ENCODE assay signal across 10 mouse cellular contexts in genomic region chr17:86170164-86170958, GRCm38 (mm10). TPM values are rescaled to one million over a fixed set of nuclear protein-coding genes. Genes with fewer than 3 reads are reported as not detected.
DNase-seq lines count a peak whose midpoint lies in the region; ATAC-seq and TF ChIP-seq lines count a peak whose summit lies in the region.
"Had no signal": no experiment of that assay in that cellular context is flagged by ENCODE, and none has a peak within 500 bp of the region (broad histone marks: within the 10 kb centered on the region; RNA-seq: fewer than 3 reads in every experiment).

No protein-coding gene starts in this region.

- DNase-seq in adrenal gland, postnatal 14 days = peak; percentile 46
- DNase-seq in adrenal gland, postnatal 36 days = no peak
- DNase-seq in spleen, adult 2 months (ENCODE audit: low read depth in 1 of 2, low spot score in 2 of 2) = no peak
- DNase-seq in spleen, adult 18-20 months = no peak
- no peak for DNase-seq in thymus, adult 2 months
- DNase-seq in left cerebral cortex, postnatal 10 days (ENCODE audit: extremely low spot score in 1 of 2, low spot score in 2 of 2) = no peak
- DNase-seq in left cerebral cortex, adult 11 months (ENCODE audit: low spot score) = no peak
- DNase-seq: kidney, adult 2 months; right cerebral cortex, postnatal 4 days had no signal

- peak overlapping the region; percentile 97 for H3K4me2 ChIP-seq in liver, embryonic 12.5 days

- peak overlapping the region; percentile 37 for H3K4me3 ChIP-seq in spleen, adult 2 months (ENCODE audit: extremely low read depth, insufficient read depth, insufficient read length)
- no peak overlapping the region for H3K4me3 ChIP-seq in liver, embryonic 12.5 days
- H3K4me3 ChIP-seq in thymus, adult 2 months (ENCODE audit: control insufficient read depth, insufficient read depth, low read length) = no peak overlapping the region

- TF ChIP-seq CTCF in spleen, adult 2 months (IDR thresholded peaks at IDR 0.05; ENCODE audit: extremely low read depth, insufficient read depth, insufficient read length, insufficient replicate concordance) = no peak
- TF ChIP-seq CTCF in thymus, adult 2 months (IDR thresholded peaks at IDR 0.05; ENCODE audit: borderline replicate concordance, control insufficient read depth, extremely low read depth, insufficient read depth, low read length, poor library complexity) = no peak

- no peaks in the 10 kb centered on the region for H3K9me3 ChIP-seq in liver, embryonic 12.5 days (replicated peaks)

- WGBS in spleen, adult 2 months = 36% methylated on average over 9 of the region's 9 CpGs
- 42% methylated on average over 9 of the region's 9 CpGs for WGBS in liver, embryonic 12.5 days (ENCODE audit: insufficient replicate concordance)
- WGBS in thymus, adult 2 months = 30% methylated on average over 9 of the region's 9 CpGs

- H3K27me3 ChIP-seq in spleen, adult 2 months (ENCODE audit: control insufficient read depth, insufficient read depth, low read length) = peaks cover 2% of the 10 kb centered on the region; the same call in 1 of the 2 replicates
- peaks cover 48% of the 10 kb centered on the region for H3K27me3 ChIP-seq in liver, embryonic 12.5 days (replicated peaks)
- H3K27me3 ChIP-seq in thymus, adult 2 months (ENCODE audit: control insufficient read depth, insufficient read depth, low read length) = peaks cover 12% of the 10 kb centered on the region

- H3K9ac ChIP-seq in liver, embryonic 12.5 days = no peak overlapping the region

- H3K4me1 ChIP-seq in spleen, adult 2 months (ENCODE audit: control insufficient read depth, insufficient read depth, insufficient read length) = peaks cover 4% of the 10 kb centered on the region
- peaks cover 47% of the 10 kb centered on the region for H3K4me1 ChIP-seq in liver, embryonic 12.5 days
- peaks cover 15% of the 10 kb centered on the region for H3K4me1 ChIP-seq in thymus, adult 2 months (replicated peaks; ENCODE audit: control insufficient read depth, insufficient read depth, low read length)

- ATAC-seq in liver, embryonic 12.5 days = no peak

- intact Hi-C loops in left cerebral cortex, postnatal 10 days (cut with DNase I) = no loop called here

- H3K27ac ChIP-seq in spleen, adult 2 months (ENCODE audit: insufficient read depth, low read length) = no peak overlapping the region
- H3K27ac ChIP-seq in liver, embryonic 12.5 days = no peak overlapping the region
- H3K27ac ChIP-seq in thymus, adult 2 months (ENCODE audit: control insufficient read depth, insufficient read depth, low read length) = no peak overlapping the region

- no peak for TF ChIP-seq POLR2A in spleen, adult 2 months (IDR thresholded peaks at IDR 0.05; ENCODE audit: low read depth, low read length)
- no peak for TF ChIP-seq POLR2A in thymus, adult 2 months (IDR thresholded peaks at IDR 0.05; ENCODE audit: control insufficient read depth, extremely low read depth, insufficient read depth, low read length, poor library complexity)

- 0 out of 2 replicates have a peak, but pooled peaks cover 1% of the 10 kb centered on the region for H3K36me3 ChIP-seq in spleen, adult 2 months (ENCODE audit: control insufficient read depth, insufficient read depth, low read length)
- no peaks in the 10 kb centered on the region for H3K36me3 ChIP-seq in liver, embryonic 12.5 days
- no peaks in the 10 kb centered on the region for H3K36me3 ChIP-seq in thymus, adult 2 months (ENCODE audit: control insufficient read depth, insufficient read depth, low read length)

RNA-seq across cellular contexts. Expression of gene Prkce, which starts 2.8 kb away (rescaled TPM):
- 26.0 and 26.1 TPM in 2 replicates for total RNA-seq in adrenal gland, postnatal 14 days (2021)
- total RNA-seq in adrenal gland, postnatal 36 days (2021) = 10 to 100 TPM; 18.1 to 21.1 TPM
- polyA plus RNA-seq in spleen, adult 2 months (2012; rRNA removed) = 4.8 and 5.8 TPM in 2 replicates
- polyA plus RNA-seq in liver, embryonic 12.5 days (2016; fragmentation: Nextera tagmentation; extraction: Ambion mirVana) = 1.9 and 2.3 TPM in 2 replicates
- 1.6 TPM in 2 replicates for polyA plus RNA-seq in thymus, adult 2 months (2012; rRNA removed)
- 100 to 1,000 TPM; 273 to 281 TPM for total RNA-seq in left cerebral cortex, postnatal 10 days (2021)

RNA-seq across cellular contexts. Expression of gene Srbd1, which starts 25.4 kb away (rescaled TPM):
- total RNA-seq in adrenal gland, postnatal 14 days (2021) = 16.4 and 17.2 TPM in 2 replicates
- total RNA-seq in adrenal gland, postnatal 36 days (2021) = 10 to 100 TPM; 18.8 to 20.6 TPM
- 1.7 and 2.2 TPM in 2 replicates for polyA plus RNA-seq in spleen, adult 2 months (2012; rRNA removed)
- polyA plus RNA-seq in liver, embryonic 12.5 days (2016; fragmentation: Nextera tagmentation; extraction: Ambion mirVana) = 12.2 and 12.6 TPM in 2 replicates
- 3.2 and 4.7 TPM in 2 replicates for polyA plus RNA-seq in thymus, adult 2 months (2012; rRNA removed)
- 10 to 100 TPM; 14.3 to 15.9 TPM for total RNA-seq in left cerebral cortex, postnatal 10 days (2021)

Comparison
In these comparisons a context has a peak if more than half of its experiments do, and no peak if none do; other contexts are left out.
1. RNA of gene Prkce, which starts 2.8 kb away (total RNA-seq): 273 to 281 TPM in left cerebral cortex, postnatal 10 days; 26.0 to 26.1 TPM in adrenal gland, postnatal 14 days and 18.1 to 21.1 TPM in adrenal gland, postnatal 36 days; every median in the first group is over 10 times any median in the second.